Mouse (Mus musculus) cortical plate, adult 2 months (tissue): ENCODE results near the gene Ube2v1.

Experiments used
- CTCF ChIP-seq: fragments of 200-500 bp; IDR thresholded peaks from 2 replicates; pipeline ENCODE4 v1.5.1; 2011; ENCODE audit warnings: mild to moderate bottlenecking, control low read depth, low read length; ENCODE audit not compliant: insufficient read depth; ENCODE audit errors: extremely low read depth
- POLR2A ChIP-seq: fragments of 200-500 bp; IDR thresholded peaks from 2 replicates; pipeline ENCODE4 v1.6.1; 2011; ENCODE audit warnings: mild to moderate bottlenecking, low read length, control low read depth; ENCODE audit not compliant: insufficient read depth; ENCODE audit errors: extremely low read depth

GRCm38 (mm10) chr2:167575581-167575980 is 56.3 kb downstream of the Ube2v1 start:
- TF ChIP-seq POLR2A (no peak), CTCF (no peak)
